Mouse (Mus musculus) neutrophil, adult 59 days (primary cell): ENCODE measurements around the gene Gbx1. TPM values are rescaled to one million over a fixed set of nuclear protein-coding genes. Genes with fewer than 3 reads are reported as not detected.

Source experiments
- total RNA-seq, 2 experiments: library from RNA; stranded (reverse); gene quantifications; 1 replicate in 1 of 2; 2 replicates in 1 of 2; pipeline ENCODE4 v1.2.4; 2023

Gbx1 gene
- not detected for total RNA-seq

GRCm38 (mm10) chr5:24526889-24527230, at the start of gene Gbx1:
Gene Gbx1 (minus strand): TSS chr5:24527202.

DNA sequence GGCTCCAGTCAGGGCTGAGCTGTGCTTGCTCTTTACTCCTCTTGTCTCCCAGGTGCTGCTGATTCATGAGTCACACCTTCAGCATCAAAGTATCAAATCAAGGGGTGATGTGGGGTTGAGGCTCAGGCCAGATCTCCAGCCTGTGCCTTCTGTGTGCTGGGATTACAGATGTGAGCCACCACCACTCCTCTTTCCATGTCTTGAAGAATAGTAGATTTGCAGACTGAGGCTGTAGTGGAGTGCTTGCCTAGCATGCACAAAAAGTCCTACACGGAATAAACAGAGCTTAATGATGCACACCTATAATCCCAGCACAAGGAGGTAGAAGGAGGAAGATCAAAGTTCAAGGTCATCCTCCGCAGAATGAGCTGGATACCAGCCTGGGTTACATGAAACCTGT, 29.7 kb upstream of the Gbx1 start, which contains the start of gene 4931409K22Rik:
TSS of gene 4931409K22Rik (minus strand) at position 101 of the 400 bp plus-strand sequence.

DNA sequence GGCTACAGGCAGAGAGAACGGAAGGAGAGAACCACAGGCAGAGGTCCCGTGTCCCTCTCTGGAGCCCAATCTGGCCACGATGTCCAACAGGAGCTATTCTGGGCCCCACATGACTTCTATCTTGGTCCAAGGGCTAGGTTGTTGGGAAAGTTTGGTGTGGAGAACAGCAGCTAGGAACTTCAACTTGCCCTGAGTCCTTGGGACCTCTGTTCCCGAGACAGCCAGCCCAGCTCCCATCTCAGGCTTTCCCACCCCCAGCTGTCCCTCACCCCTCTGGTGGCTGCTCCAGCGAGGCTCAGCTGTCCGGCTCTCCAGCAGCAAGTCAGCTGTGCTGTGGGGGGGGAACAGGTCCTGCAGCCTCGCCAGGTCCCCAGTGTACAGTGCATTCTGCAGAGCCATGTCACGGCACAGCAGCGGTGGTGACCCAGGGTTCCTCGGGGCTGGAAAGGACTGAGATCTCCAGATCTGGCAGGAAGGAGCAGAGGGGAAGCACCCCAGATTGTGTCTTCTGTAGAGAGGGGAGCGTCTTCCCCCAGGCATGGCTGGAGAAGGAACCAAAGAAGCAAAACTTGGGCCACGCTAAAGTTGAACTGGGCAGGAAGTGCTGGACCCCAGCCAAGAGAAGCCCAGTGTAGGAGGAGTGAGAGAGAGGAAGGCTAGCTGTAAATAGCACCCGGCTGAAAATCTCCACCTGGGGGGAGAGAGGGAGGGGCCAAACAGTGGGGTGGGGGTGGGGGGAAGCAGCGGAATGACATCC, 13.6 kb upstream of the Gbx1 start, which contains the start of gene Asb10:
TSS of gene Asb10 (minus strand) at position 592 of the 757 bp plus-strand sequence.

Other genes starting within 250 kb of the Gbx1 start
- not detected for gene Kcnh2, start 175.6 kb downstream of the Gbx1 start, total RNA-seq
- gene Nos3, start 162.4 kb downstream of the Gbx1 start, total RNA-seq, result under 1 TPM in 1 of 2 experiments, not detected in 1; 0.13 TPM
- 1 to 10 TPM in 1 of 2 experiments, under 1 TPM in 1; 0.31 to 1.1 TPM for gene Atg9b, start 135.1 kb downstream of the Gbx1 start, total RNA-seq
- 10 to 100 TPM; 11.7 to 13.8 TPM for gene Abcb8, start 133.5 kb downstream of the Gbx1 start, total RNA-seq
- not detected for gene Asic3, start 113.8 kb downstream of the Gbx1 start, total RNA-seq
- 10 to 100 TPM; 28.2 to 28.5 TPM for gene Cdk5, start 103.7 kb downstream of the Gbx1 start, total RNA-seq
- gene Slc4a2, start 103.4 kb downstream of the Gbx1 start, total RNA-seq, result 10 to 100 TPM; 57.8 to 62.5 TPM
- 10 to 100 TPM; 26.5 to 30.3 TPM for gene Fastk, start 81.9 kb downstream of the Gbx1 start, total RNA-seq
- gene Tmub1, start 79.3 kb downstream of the Gbx1 start, total RNA-seq, result 10 to 100 TPM; 14.0 to 14.5 TPM
- 10 to 100 TPM; 26.9 to 28.4 TPM for gene Agap3, start 75.0 kb downstream of the Gbx1 start, total RNA-seq
- not detected for gene Asb10, start 13.8 kb upstream of the Gbx1 start, total RNA-seq
- gene 4931409K22Rik, start 29.6 kb upstream of the Gbx1 start, total RNA-seq, result not detected
- gene Abcf2, start 50.3 kb upstream of the Gbx1 start, total RNA-seq, result 10 to 100 TPM; 25.6 to 25.9 TPM
- 10 to 100 TPM; 19.1 to 23.7 TPM for gene Chpf2, start 59.5 kb upstream of the Gbx1 start, total RNA-seq
- gene Smarcd3, start 97.2 kb upstream of the Gbx1 start, total RNA-seq, result under 1 TPM in 1 of 2 experiments, not detected in 1; 0.31 TPM
- gene Nub1, start 158.3 kb upstream of the Gbx1 start, total RNA-seq, result 10 to 100 TPM; 46.1 to 46.9 TPM
- not detected for gene Wdr86, start 203.5 kb upstream of the Gbx1 start, total RNA-seq
- not detected for gene Crygn, start 230.8 kb upstream of the Gbx1 start, total RNA-seq